Mouse (Mus musculus): ENCODE data around the gene B230118H07Rik. TPM values are rescaled to one million over a fixed set of nuclear protein-coding genes. Genes with fewer than 3 reads are reported as not detected.

B230118H07Rik gene
- polyA plus RNA-seq, 1 experiment from 2014 or later = 31.3 TPM

DNA sequence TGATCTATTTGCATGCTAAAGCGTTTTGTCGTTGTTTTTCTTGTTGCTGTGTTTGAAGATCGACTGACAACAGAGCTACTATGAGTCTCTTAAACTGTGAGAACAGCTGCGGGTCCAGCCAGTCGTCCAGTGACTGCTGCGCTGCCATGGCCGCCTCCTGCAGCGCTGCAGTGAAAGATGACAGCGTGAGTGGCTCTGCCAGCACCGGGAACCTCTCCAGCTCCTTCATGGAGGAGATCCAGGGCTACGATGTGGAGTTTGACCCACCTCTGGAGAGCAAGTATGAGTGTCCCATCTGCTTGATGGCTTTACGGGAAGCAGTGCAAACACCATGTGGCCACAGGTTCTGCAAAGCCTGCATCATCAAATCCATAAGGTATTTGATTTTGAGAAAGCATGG, 35.1 kb upstream of the B230118H07Rik start:
- WGBS = 81% methylated on average over 12 of the region's 12 CpGs
- Histone ChIP-seq H3K4me3 (ENCODE audit: low read depth, low read length) (no peak overlapping the region), H3K27me3 (replicated peaks; ENCODE audit: insufficient read depth, low read length) (no peaks in the 10 kb centered on the region), H3K27ac (ENCODE audit: low read length) (no peak overlapping the region), H3K9ac (replicated peaks; ENCODE audit: low read depth) (no peak overlapping the region), H3K4me1 (ENCODE audit: insufficient read depth, low read depth, low read length) (no peaks in the 10 kb centered on the region), H3K4me2 (replicated peaks; ENCODE audit: low read depth, low read length) (no peak overlapping the region), H3K36me3 (ENCODE audit: insufficient read depth, low read length) (peaks cover 26% of the 10 kb centered on the region), H3K9me3 (ENCODE audit: low read length) (no peaks in the 10 kb centered on the region)
- TF ChIP-seq EP300 (IDR thresholded peaks at IDR 0.05) (no peak), CTCF (IDR thresholded peaks at IDR 0.05) (no peak)
- ATAC-seq (no peak), DNase-seq (ENCODE audit: low spot score) (no peak)

DNA sequence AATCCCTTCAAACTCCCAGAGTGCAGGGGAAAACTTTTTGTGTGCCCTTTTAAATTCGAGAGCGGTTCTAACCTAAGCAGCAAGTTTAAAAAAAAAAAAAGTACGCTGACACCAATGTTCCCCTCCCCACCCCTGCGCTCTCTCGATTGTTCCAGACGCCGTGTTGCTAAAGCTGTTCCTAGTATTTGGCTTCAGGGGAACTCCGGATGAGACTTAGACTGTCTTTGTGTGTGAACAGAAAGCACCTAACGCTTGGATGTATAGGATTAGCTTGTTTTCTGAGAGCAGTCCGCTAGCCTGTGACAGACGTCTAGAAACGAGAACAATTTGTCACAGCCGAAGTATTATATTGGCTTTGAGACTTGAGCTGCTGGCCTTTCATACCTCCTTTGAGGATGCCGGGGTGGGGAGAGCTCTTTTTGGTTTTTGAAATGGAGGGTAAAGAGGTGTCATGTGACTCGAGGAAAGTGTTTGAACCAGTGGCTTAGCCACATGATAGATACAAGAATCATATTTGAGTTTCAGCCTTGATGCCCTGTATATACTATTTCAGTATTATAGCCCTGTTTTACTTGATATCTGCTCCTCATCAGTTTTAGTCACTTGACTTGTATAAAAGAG, 29.9 kb upstream of the B230118H07Rik start:
- Histone ChIP-seq H3K4me1 (ENCODE audit: insufficient read depth, low read depth, low read length) (no peaks in the 10 kb centered on the region), H3K36me3 (ENCODE audit: insufficient read depth, low read length) (no peaks in the 10 kb centered on the region), H3K27me3 (replicated peaks; ENCODE audit: insufficient read depth, low read length) (no peaks in the 10 kb centered on the region), H3K9me3 (ENCODE audit: low read length) (no peaks in the 10 kb centered on the region), H3K9ac (replicated peaks; ENCODE audit: low read depth) (peak overlapping the region; percentile 92), H3K4me3 (ENCODE audit: low read depth, low read length) (peak overlapping the region; percentile 94), H3K27ac (ENCODE audit: low read length) (no peak overlapping the region), H3K4me2 (replicated peaks; ENCODE audit: low read depth, low read length) (peak overlapping the region; percentile 79)
- 4% methylated on average over 15 of the region's 15 CpGs for WGBS
- TF ChIP-seq EP300 (IDR thresholded peaks at IDR 0.05) (no peak), CTCF (IDR thresholded peaks at IDR 0.05) (no peak)
- DNase-seq (ENCODE audit: low spot score) = peak; percentile 19
- ATAC-seq = no peak

DNA sequence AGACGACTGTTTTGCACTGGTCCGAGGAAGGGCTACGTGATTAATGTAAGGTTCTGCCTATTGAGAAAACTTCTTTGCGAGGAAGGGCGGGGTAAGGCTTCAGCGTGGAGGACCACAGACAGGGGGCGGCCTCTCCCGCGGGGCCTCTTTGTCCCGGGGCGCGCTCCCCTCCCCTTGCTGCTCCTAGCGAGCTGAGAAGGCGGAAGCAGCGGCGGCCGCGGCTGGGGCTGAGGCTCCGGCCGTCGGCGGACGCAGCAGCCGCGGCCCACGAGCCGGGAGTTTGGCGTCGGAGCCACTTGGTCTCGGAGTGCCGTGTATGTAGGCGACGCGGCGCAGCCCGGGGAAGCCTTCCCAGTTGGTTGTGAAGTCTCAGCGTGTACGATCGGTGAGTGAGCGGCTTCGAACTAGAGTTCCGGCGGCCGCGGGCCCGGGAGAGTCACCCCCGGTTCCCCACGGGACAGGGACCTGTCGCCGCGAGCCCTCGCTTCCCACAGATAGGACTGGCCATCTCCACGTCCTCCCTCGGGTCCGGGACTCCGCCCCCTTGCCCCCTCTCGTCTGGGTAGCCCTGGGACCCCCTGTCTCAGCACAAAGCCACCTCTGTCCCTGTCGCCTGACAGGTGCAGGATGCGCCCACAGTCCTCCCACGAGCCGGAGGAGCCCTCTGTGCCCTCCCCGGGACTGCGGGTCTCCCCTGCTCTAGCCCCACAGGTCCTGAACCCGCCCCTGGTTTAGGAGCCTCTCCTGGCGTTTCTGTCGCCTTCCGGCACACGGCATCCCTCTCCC, 29.1 kb upstream of the B230118H07Rik start, which contains the start of gene Traf6:
TSS of gene Traf6 (plus strand) at position 194 of the 786 bp plus-strand sequence.
- Histone ChIP-seq H3K9ac (replicated peaks; ENCODE audit: low read depth) (peak within 1 kb of the TSS; percentile 92), H3K36me3 (ENCODE audit: insufficient read depth, low read length) (no peaks in the 10 kb centered on the region), H3K27ac (ENCODE audit: low read length) (peak within 1 kb of the TSS; percentile 47; the same call in 1 of the 2 replicates), H3K4me3 (ENCODE audit: low read depth, low read length) (peak within 1 kb of the TSS; percentile 94), H3K4me1 (ENCODE audit: insufficient read depth, low read depth, low read length) (no peaks in the 10 kb centered on the region), H3K4me2 (replicated peaks; ENCODE audit: low read depth, low read length) (peak within 1 kb of the TSS; percentile 79), H3K9me3 (ENCODE audit: low read length) (no peaks in the 10 kb centered on the region), H3K27me3 (replicated peaks; ENCODE audit: insufficient read depth, low read length) (no peaks in the 10 kb centered on the region)
- DNase-seq (ENCODE audit: low spot score) (peak; percentile 95), ATAC-seq (peak; percentile 99)
- WGBS = under 1% methylated on average over 55 of the region's 68 CpGs
- TF ChIP-seq EP300 (IDR thresholded peaks at IDR 0.05) (no peak), CTCF (IDR thresholded peaks at IDR 0.05) (peak; percentile 84)

DNA sequence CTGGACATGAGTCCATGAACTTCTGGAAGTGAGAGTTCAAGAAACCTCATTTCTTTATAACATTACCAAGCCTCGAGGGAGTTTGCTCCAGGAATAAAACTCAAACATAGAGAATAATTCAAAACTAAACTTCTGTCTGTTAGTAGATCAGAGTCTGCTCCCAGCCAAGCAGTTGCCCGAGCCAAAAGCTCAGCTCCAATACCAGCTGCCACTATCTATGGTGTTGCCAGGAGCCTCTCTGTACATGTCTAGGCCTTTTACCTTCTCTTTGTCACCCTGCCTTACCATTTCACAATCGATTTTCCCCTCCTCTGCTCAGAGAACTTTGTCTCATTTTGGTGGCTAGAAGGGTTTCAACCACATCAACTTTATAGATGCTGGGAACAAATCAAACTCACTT, 24.2 kb upstream of the B230118H07Rik start:
- 61% methylated on average over 3 of the region's 3 CpGs for WGBS
- Histone ChIP-seq H3K9ac (replicated peaks; ENCODE audit: low read depth) (no peak overlapping the region), H3K9me3 (ENCODE audit: low read length) (no peaks in the 10 kb centered on the region), H3K4me2 (replicated peaks; ENCODE audit: low read depth, low read length) (no peak overlapping the region), H3K27me3 (replicated peaks; ENCODE audit: insufficient read depth, low read length) (no peaks in the 10 kb centered on the region), H3K4me1 (ENCODE audit: insufficient read depth, low read depth, low read length) (no peaks in the 10 kb centered on the region), H3K4me3 (ENCODE audit: low read depth, low read length) (no peak overlapping the region), H3K27ac (ENCODE audit: low read length) (no peak overlapping the region), H3K36me3 (ENCODE audit: insufficient read depth, low read length) (no peaks in the 10 kb centered on the region)
- no peak for ATAC-seq
- DNase-seq (ENCODE audit: low spot score) = no peak
- TF ChIP-seq EP300 (IDR thresholded peaks at IDR 0.05) = no peak
- no peak for TF ChIP-seq CTCF (IDR thresholded peaks at IDR 0.05)

DNA sequence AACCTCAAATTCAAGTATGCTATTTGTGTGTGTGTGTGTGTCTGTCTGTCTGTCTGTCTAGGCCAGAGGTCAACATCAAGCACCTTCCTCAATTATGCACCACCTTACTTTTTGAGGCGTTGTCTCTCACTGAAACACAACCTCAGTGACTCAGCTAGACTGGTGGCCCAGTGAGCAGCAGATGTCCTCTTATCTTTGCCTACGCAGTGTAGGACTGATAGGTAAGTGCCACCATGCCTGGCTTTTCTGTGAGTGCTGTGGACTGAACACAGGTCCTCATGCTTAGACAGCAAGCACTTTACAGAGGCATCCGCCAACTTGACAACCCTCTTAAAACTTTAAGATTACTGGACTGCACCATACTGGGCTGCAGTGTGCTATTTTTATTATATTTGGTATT, 19.4 kb upstream of the B230118H07Rik start:
- WGBS = 84% methylated on average over 3 of the region's 3 CpGs
- ATAC-seq (no peak), DNase-seq (ENCODE audit: low spot score) (no peak)
- H3K27ac ChIP-seq (ENCODE audit: low read length) = no peak overlapping the region
- TF ChIP-seq EP300 (IDR thresholded peaks at IDR 0.05) = no peak
- TF ChIP-seq CTCF (IDR thresholded peaks at IDR 0.05) = no peak
- H3K9ac ChIP-seq (replicated peaks; ENCODE audit: low read depth) = no peak overlapping the region
- no peak overlapping the region for H3K4me2 ChIP-seq (replicated peaks; ENCODE audit: low read depth, low read length)
- H3K27me3 ChIP-seq (replicated peaks; ENCODE audit: insufficient read depth, low read length) = no peaks in the 10 kb centered on the region
- H3K4me1 ChIP-seq (ENCODE audit: insufficient read depth, low read depth, low read length) = no peaks in the 10 kb centered on the region
- H3K9me3 ChIP-seq (ENCODE audit: low read length) = no peaks in the 10 kb centered on the region
- H3K4me3 ChIP-seq (ENCODE audit: low read depth, low read length) = no peak overlapping the region
- no peaks in the 10 kb centered on the region for H3K36me3 ChIP-seq (ENCODE audit: insufficient read depth, low read length)

DNA sequence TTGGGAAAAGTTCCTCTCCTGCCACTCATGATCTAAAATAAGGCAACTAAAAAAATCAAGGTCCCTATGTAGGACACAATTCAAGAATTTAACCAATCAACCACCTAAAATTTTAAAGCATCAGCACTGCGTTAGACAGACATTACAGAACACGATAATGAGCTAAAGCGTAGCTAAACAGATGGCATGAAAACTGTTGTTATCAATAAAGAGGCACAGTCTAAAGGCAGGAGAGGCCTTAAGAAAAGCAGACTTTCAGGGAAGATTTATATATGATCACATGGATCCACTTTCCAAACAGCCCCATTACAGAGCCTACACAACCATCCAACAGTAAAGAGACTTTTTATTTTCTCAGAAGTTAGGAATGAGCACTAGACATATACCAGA, 16.4 kb upstream of the B230118H07Rik start:
- Histone ChIP-seq H3K4me3 (ENCODE audit: low read depth, low read length) (no peak overlapping the region), H3K27me3 (replicated peaks; ENCODE audit: insufficient read depth, low read length) (no peaks in the 10 kb centered on the region), H3K27ac (ENCODE audit: low read length) (no peak overlapping the region), H3K9me3 (ENCODE audit: low read length) (no peaks in the 10 kb centered on the region), H3K36me3 (ENCODE audit: insufficient read depth, low read length) (no peaks in the 10 kb centered on the region), H3K9ac (replicated peaks; ENCODE audit: low read depth) (no peak overlapping the region), H3K4me2 (replicated peaks; ENCODE audit: low read depth, low read length) (no peak overlapping the region), H3K4me1 (ENCODE audit: insufficient read depth, low read depth, low read length) (no peaks in the 10 kb centered on the region)
- TF ChIP-seq EP300 (IDR thresholded peaks at IDR 0.05) (no peak), CTCF (IDR thresholded peaks at IDR 0.05) (no peak)
- ATAC-seq (no peak), DNase-seq (ENCODE audit: low spot score) (no peak)
- WGBS = 88% methylated on average over 3 of the region's 3 CpGs

Data from lung, postnatal 0 days (tissue).